Mouse (Mus musculus): ENCODE measurements around the gene Ebf1. TPM values are rescaled to one million over a fixed set of nuclear protein-coding genes. Genes with fewer than 3 reads are reported as not detected.
A peak's percentile ranks its signal among the peaks of the same experiment; 100 is the strongest.

Gene Ebf1
- polyA plus RNA-seq, 1 experiment from 2014 or later, result 52.9 TPM

DNA sequence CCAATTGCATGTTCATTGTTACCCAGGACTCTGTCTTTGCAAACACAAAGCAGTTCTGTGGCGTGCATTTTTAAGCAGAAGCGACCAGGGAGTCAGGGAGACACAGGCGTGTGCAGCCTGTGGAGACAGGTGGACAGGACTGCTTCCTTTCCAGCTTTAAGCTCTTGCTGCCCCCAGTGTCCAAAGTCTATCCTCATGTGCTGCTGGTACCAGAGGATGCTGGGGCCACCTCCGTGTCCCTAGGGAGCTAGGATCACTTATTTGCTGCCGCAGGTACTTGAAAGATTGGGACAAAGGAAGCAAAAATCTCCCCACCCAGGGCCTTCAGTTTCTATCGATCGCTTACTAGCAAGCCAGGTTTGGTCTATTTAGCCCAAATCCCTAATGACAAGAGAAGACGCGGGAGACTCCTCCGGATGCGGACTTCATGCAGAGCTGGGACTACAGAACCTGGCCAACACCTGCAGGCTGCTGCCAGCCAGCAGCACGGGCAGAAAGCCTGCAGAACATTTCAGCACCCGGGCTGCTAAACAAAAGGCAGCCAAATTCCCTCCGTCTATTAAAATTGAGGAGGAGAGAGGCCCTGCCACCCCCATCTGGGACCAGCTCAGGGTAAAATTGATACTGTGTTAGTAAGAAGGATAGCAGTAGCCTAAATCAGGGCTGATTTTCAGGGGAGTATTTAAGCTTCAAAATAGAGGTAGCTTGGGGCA, 215.3 kb downstream of the Ebf1 start:
- peak overlapping the region; percentile 37 for H3K4me2 ChIP-seq (ENCODE audit: low read length)
- H3K36me3 ChIP-seq (ENCODE audit: control insufficient read depth, insufficient read depth, low read length), result no peaks in the 10 kb centered on the region
- H3K4me1 ChIP-seq (ENCODE audit: control insufficient read depth, insufficient read depth, low read length), result peaks cover 22% of the 10 kb centered on the region
- peak; percentile 65; the same call in 1 of the 2 replicates for ATAC-seq
- 3% methylated on average over 14 of the region's 14 CpGs for WGBS
- H3K27me3 ChIP-seq (ENCODE audit: control insufficient read depth, insufficient read depth, low read depth, low read length), result no peaks in the 10 kb centered on the region
- H3K4me3 ChIP-seq (ENCODE audit: low read depth, low read length), result peak overlapping the region; percentile 4; the same call in 1 of the 2 replicates
- peak overlapping the region; percentile 67 for H3K27ac ChIP-seq (ENCODE audit: low read length)
- H3K9me3 ChIP-seq (replicated peaks; ENCODE audit: control insufficient read depth, low read length, poor library complexity, severe bottlenecking), result no peaks in the 10 kb centered on the region
- H3K9ac ChIP-seq (ENCODE audit: low read depth, low read length), result peak overlapping the region; percentile 27

DNA sequence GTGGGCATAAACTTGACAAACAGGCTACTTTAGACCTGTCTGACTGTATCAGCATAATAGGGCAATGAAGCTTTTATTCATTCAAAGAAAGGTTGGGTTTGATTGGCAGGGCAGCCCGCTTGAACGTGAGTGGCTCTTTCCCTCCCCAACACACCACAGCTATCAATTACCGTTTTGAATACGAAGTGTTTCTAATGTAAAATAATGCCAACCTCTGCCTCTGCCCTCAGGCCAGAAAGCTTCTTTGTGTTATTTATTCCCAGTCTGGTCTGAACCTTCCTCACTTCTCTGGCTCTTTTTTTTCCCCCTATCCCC, 215.8 kb downstream of the Ebf1 start:
- 4% methylated on average over 4 of the region's 4 CpGs for WGBS
- Histone ChIP-seq H3K36me3 (ENCODE audit: control insufficient read depth, insufficient read depth, low read length) (no peaks in the 10 kb centered on the region), H3K4me1 (ENCODE audit: control insufficient read depth, insufficient read depth, low read length) (peaks cover 23% of the 10 kb centered on the region), H3K9ac (ENCODE audit: low read depth, low read length) (peak overlapping the region; percentile 39), H3K4me2 (ENCODE audit: low read length) (peak overlapping the region; percentile 37), H3K27me3 (ENCODE audit: control insufficient read depth, insufficient read depth, low read depth, low read length) (no peaks in the 10 kb centered on the region), H3K27ac (ENCODE audit: low read length) (peak overlapping the region; percentile 67; the same call in 1 of the 2 replicates), H3K4me3 (ENCODE audit: low read depth, low read length) (peak overlapping the region; percentile 13; the same call in 1 of the 2 replicates), H3K9me3 (replicated peaks; ENCODE audit: control insufficient read depth, low read length, poor library complexity, severe bottlenecking) (no peaks in the 10 kb centered on the region)
- peak; percentile 58; the same call in 1 of the 2 replicates for ATAC-seq

DNA sequence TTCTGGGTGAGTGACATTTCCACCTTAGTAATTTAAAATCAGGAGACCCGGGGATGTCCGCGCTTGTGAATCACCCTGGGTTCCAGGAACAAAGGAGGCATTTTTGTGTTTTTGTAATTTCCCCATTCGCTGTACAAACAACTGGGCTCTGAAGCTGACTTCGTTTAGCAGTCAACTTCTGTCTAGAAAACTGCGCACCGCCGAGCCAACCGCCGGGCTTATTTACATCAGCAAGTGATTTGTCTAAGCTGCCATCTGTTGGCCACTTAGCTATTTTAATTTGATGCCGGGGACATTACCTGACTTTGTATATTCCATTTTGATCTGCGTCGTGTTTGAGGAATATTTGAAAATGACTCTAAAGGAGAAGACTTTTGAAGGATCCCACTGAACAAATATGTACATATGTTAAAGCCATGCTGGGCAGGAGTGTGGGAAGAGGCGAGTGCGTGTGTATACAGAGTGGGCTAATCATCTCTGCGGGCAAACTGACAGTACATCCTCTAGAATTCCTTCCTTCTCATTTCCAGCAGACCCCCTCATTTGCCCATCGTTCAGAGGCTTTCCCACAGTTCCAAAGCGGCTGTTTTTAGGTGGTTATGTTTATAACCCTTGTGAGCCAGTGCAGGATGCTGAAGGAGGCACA, 216.4 kb downstream of the Ebf1 start:
- 15% methylated on average over 18 of the region's 18 CpGs for WGBS
- H3K27me3 ChIP-seq (ENCODE audit: control insufficient read depth, insufficient read depth, low read depth, low read length), result no peaks in the 10 kb centered on the region
- H3K4me1 ChIP-seq (ENCODE audit: control insufficient read depth, insufficient read depth, low read length), result peaks cover 27% of the 10 kb centered on the region
- H3K36me3 ChIP-seq (ENCODE audit: control insufficient read depth, insufficient read depth, low read length), result no peaks in the 10 kb centered on the region
- peak overlapping the region; percentile 39 for H3K9ac ChIP-seq (ENCODE audit: low read depth, low read length)
- no peaks in the 10 kb centered on the region for H3K9me3 ChIP-seq (replicated peaks; ENCODE audit: control insufficient read depth, low read length, poor library complexity, severe bottlenecking)
- peak overlapping the region; percentile 37 for H3K4me2 ChIP-seq (ENCODE audit: low read length)
- no peak for ATAC-seq
- H3K4me3 ChIP-seq (ENCODE audit: low read depth, low read length), result peak overlapping the region; percentile 13; the same call in 1 of the 2 replicates
- H3K27ac ChIP-seq (ENCODE audit: low read length), result peak overlapping the region; percentile 39

DNA sequence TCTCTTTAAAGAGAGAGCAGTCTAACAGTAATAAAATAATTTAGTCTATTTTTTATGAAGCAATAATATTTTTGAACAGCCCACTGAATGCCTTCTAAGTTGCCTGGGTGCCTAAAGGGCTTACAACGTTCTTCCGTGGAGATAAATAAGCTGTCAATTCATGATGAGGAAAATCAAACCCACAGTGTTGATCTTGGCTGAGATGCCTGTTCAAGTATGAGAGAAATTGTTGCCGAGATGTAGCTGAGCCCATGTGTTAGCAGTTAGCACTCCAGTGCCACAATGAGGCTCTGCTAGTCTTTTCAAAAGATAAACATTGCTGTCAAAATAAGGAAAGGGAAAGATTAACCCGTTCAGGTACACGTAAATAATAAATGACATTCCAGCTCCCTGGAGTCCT, 218.0 kb downstream of the Ebf1 start:
- Histone ChIP-seq H3K36me3 (ENCODE audit: control insufficient read depth, insufficient read depth, low read length) (no peaks in the 10 kb centered on the region), H3K4me2 (ENCODE audit: low read length) (no peak overlapping the region), H3K4me1 (ENCODE audit: control insufficient read depth, insufficient read depth, low read length) (peaks cover 29% of the 10 kb centered on the region), H3K9me3 (replicated peaks; ENCODE audit: control insufficient read depth, low read length, poor library complexity, severe bottlenecking) (no peaks in the 10 kb centered on the region), H3K27ac (ENCODE audit: low read length) (no peak overlapping the region), H3K27me3 (ENCODE audit: control insufficient read depth, insufficient read depth, low read depth, low read length) (no peaks in the 10 kb centered on the region), H3K4me3 (ENCODE audit: low read depth, low read length) (no peak overlapping the region), H3K9ac (ENCODE audit: low read depth, low read length) (no peak overlapping the region)
- ATAC-seq, result no peak
- 45% methylated on average over 5 of the region's 5 CpGs for WGBS

DNA sequence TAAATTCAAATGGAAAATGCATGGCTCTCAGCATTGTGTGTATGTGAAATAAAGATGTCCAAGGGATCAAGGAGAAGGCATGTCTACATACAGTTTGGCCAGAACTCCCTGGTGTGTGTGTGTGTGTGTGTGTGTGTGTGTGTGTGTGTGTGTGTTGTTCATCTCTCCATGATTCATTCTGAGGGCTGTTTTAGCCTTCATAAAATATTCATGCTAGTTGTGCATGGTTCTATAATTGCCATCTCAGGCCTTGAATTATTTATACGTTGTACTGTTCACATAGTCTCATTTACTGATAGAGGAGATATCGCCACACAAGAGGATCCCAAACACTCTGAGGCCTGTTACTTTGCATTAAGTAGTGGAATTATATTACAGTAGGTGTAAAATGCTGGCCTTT, 220.5 kb downstream of the Ebf1 start:
- peaks cover 26% of the 10 kb centered on the region for H3K4me1 ChIP-seq (ENCODE audit: control insufficient read depth, insufficient read depth, low read length)
- no peaks in the 10 kb centered on the region for H3K27me3 ChIP-seq (ENCODE audit: control insufficient read depth, insufficient read depth, low read depth, low read length)
- peak; percentile 43; the same call in 1 of the 2 replicates for ATAC-seq
- no peaks in the 10 kb centered on the region for H3K36me3 ChIP-seq (ENCODE audit: control insufficient read depth, insufficient read depth, low read length)
- no peak overlapping the region for H3K4me3 ChIP-seq (ENCODE audit: low read depth, low read length)
- no peaks in the 10 kb centered on the region for H3K9me3 ChIP-seq (replicated peaks; ENCODE audit: control insufficient read depth, low read length, poor library complexity, severe bottlenecking)
- H3K27ac ChIP-seq (ENCODE audit: low read length), result no peak overlapping the region
- 21% methylated on average over 2 of the region's 2 CpGs for WGBS
- no peak overlapping the region for H3K9ac ChIP-seq (ENCODE audit: low read depth, low read length)
- no peak overlapping the region for H3K4me2 ChIP-seq (ENCODE audit: low read length)

DNA sequence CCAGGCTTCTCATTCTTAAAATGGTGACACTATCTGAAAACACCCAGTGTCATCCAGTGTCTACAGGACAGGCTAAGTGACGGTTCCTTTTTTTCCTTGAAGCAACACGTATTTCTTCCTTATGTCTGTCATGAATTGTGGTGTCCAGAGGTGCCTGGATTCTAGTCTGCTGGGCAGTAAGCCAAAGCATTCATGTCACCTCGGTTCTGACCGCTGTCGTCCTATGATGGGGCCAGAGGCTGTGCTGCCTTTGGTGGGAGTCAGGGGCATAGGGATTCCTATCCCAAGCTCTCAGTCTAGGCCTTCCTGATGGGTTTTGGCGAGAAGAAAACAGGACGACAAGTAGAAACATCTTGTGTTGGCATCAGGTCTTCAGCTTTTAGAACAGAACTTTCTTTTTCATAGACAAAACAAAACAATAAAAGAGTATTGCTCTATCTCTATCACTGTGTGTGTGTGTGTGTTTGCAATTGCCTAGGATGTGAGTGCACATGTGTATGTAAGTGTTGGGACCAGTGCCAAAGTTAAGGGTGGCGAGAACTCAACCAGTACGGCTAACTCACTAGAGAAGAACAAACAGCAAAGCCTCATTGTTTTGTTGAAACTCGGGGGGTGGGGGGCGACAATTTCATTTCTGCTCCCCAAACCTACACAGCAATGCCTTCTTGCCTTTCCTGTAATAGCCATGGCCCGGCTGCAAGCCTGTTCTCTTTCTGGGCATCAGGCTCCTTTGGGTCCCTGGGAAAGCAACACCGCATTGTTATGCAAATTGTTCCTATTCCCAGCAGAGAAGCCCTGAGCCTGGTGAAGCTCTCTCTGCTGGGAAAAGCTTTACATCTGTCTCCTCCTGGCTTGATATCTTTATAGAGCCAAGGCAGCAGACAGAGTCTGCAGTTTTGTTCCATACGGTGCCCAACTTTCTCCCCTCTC, 224.3 kb downstream of the Ebf1 start:
- H3K4me1 ChIP-seq (ENCODE audit: control insufficient read depth, insufficient read depth, low read length), result peaks cover 18% of the 10 kb centered on the region
- H3K27me3 ChIP-seq (ENCODE audit: control insufficient read depth, insufficient read depth, low read depth, low read length), result no peaks in the 10 kb centered on the region
- 33% methylated on average over 14 of the region's 14 CpGs for WGBS
- H3K9ac ChIP-seq (ENCODE audit: low read depth, low read length), result no peak overlapping the region
- no peaks in the 10 kb centered on the region for H3K9me3 ChIP-seq (replicated peaks; ENCODE audit: control insufficient read depth, low read length, poor library complexity, severe bottlenecking)
- no peaks in the 10 kb centered on the region for H3K36me3 ChIP-seq (ENCODE audit: control insufficient read depth, insufficient read depth, low read length)
- H3K4me2 ChIP-seq (ENCODE audit: low read length), result no peak overlapping the region
- H3K4me3 ChIP-seq (ENCODE audit: low read depth, low read length), result no peak overlapping the region
- no peak overlapping the region for H3K27ac ChIP-seq (ENCODE audit: low read length)
- ATAC-seq, result peak; percentile 83

DNA sequence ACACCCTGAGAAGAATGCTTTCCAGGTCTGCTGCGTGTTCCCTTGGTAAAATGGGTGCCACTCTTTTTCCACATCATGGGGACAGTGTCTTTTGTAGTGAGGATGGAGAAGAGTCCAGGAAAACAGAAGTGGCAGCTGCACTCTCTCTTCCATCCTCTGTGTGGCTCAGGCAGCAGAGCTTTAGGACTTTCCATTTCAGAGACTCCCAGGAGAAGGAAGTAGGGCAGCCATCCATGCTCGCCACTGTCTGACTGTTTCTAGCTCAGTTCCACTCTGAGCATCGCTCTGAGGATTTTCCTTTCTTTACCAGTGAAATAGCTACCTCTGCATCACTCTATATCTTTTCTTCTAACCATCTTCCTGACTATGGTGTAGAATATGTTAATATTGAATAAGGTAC, 234.8 kb downstream of the Ebf1 start:
- no peak for ATAC-seq
- Histone ChIP-seq H3K4me1 (ENCODE audit: control insufficient read depth, insufficient read depth, low read length) (no peaks in the 10 kb centered on the region), H3K4me2 (ENCODE audit: low read length) (no peak overlapping the region), H3K36me3 (ENCODE audit: control insufficient read depth, insufficient read depth, low read length) (no peaks in the 10 kb centered on the region), H3K27me3 (ENCODE audit: control insufficient read depth, insufficient read depth, low read depth, low read length) (no peaks in the 10 kb centered on the region), H3K4me3 (ENCODE audit: low read depth, low read length) (no peak overlapping the region), H3K9ac (ENCODE audit: low read depth, low read length) (no peak overlapping the region), H3K27ac (ENCODE audit: low read length) (no peak overlapping the region), H3K9me3 (replicated peaks; ENCODE audit: control insufficient read depth, low read length, poor library complexity, severe bottlenecking) (no peaks in the 10 kb centered on the region)
- WGBS, result 93% methylated on average over 3 of the region's 3 CpGs

DNA sequence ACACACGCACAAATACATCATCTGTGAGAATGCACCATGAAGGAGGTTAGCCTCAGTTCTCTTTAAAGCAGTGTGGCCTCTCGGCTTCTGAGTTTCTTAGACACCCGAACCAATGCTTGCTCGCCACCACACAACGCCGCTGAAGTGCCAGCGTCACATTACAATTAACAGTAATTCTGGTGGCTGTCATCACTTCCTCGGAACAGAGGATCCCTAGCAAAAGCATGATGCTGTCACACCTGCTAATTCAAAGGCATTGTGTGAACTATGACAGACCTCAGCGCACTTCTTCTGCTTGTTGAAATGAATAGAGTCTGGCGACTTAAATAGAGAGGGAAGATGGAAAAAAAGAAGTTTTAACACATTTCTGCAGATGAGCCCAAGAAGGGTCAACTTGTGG, 235.8 kb downstream of the Ebf1 start:
- WGBS, result 84% methylated on average over 10 of the region's 10 CpGs
- no peak for ATAC-seq
- Histone ChIP-seq H3K9ac (ENCODE audit: low read depth, low read length) (no peak overlapping the region), H3K9me3 (replicated peaks; ENCODE audit: control insufficient read depth, low read length, poor library complexity, severe bottlenecking) (no peaks in the 10 kb centered on the region), H3K27ac (ENCODE audit: low read length) (no peak overlapping the region), H3K4me1 (ENCODE audit: control insufficient read depth, insufficient read depth, low read length) (no peaks in the 10 kb centered on the region), H3K27me3 (ENCODE audit: control insufficient read depth, insufficient read depth, low read depth, low read length) (no peaks in the 10 kb centered on the region), H3K4me3 (ENCODE audit: low read depth, low read length) (no peak overlapping the region), H3K4me2 (ENCODE audit: low read length) (no peak overlapping the region), H3K36me3 (ENCODE audit: control insufficient read depth, insufficient read depth, low read length) (no peaks in the 10 kb centered on the region)

Data from midbrain, embryonic 16.5 days (tissue).